Mouse (Mus musculus) stomach, embryonic 16.5 days (tissue): Measurements from ENCODE around the gene Rnf216. TPM values are rescaled to one million over a fixed set of nuclear protein-coding genes. Genes with fewer than 3 reads are reported as not detected.

Experiments
- ATAC-seq: fragments of 200-750 bp; cut with Nextera tagmentation; 2 replicates; pipeline ENCODE4 v1.8.0; 2017; ENCODE audit warnings: moderate number of reproducible peaks, moderate TSS enrichment; ENCODE audit not compliant: insufficient read depth, low FRiP score
- H3K27ac ChIP-seq: fragments of 300-500 bp; sonication (generic); 2 replicates; pipeline ENCODE4 v1.5.1; 2014; ENCODE audit warnings: low read length
- H3K27me3 ChIP-seq: fragments of 300-500 bp; sonication (generic); 2 replicates; pipeline ENCODE4 v1.6.1; 2014; ENCODE audit warnings: low read length, control low read depth, mixed read lengths; ENCODE audit not compliant: control insufficient read depth, insufficient read depth
- H3K36me3 ChIP-seq: fragments of 300-500 bp; sonication (generic); 2 replicates; pipeline ENCODE4 v1.6.1; 2014; ENCODE audit warnings: low read length; ENCODE audit not compliant: control insufficient read depth, insufficient read depth
- H3K4me1 ChIP-seq: fragments of 300-500 bp; sonication (generic); 2 replicates; pipeline ENCODE4 v1.6.1; 2014; ENCODE audit warnings: low read length, control low read depth, mixed read lengths; ENCODE audit not compliant: control insufficient read depth, insufficient read depth
- H3K4me2 ChIP-seq: fragments of 300-500 bp; sonication (generic); 2 replicates; pipeline ENCODE4 v1.6.1; 2014; ENCODE audit warnings: low read depth, low read length, mixed read lengths
- H3K4me3 ChIP-seq: fragments of 300-500 bp; sonication (generic); replicated peaks from 2 replicates; pipeline ENCODE4 v1.5.1; 2014; ENCODE audit warnings: mild to moderate bottlenecking, low read length
- H3K9ac ChIP-seq: fragments of 300-500 bp; sonication (generic); 2 replicates; pipeline ENCODE4 v1.6.1; 2014; ENCODE audit warnings: low read length
- H3K9me3 ChIP-seq: fragments of 300-500 bp; sonication (generic); replicated peaks from 2 replicates; pipeline ENCODE4 v1.6.1; 2016; ENCODE audit warnings: low read length, control low read depth; ENCODE audit not compliant: control insufficient read depth
- WGBS: fragments of 180-500 bp; shearing (Covaris S2); extraction: QIAGEN DNeasy Blood & Tissue Kit; methylation state at CpG from one replicate; pipeline ENCODE4 v1.1.7; 2014; 5-methylcytosine and 5-hydroxymethylcytosine counted together
- polyA plus RNA-seq: library from polyadenylated mRNA; unstranded; fragments of >200 nt; fragmentation: Nextera tagmentation; extraction: Ambion mirVana; gene quantifications from 2 replicates; pipeline ENCODE4 v1.2.1, GENCODE M21; 2015

The Rnf216 gene
- polyA plus RNA-seq, 1 experiment from 2014 or later, result 35.1 TPM

DNA sequence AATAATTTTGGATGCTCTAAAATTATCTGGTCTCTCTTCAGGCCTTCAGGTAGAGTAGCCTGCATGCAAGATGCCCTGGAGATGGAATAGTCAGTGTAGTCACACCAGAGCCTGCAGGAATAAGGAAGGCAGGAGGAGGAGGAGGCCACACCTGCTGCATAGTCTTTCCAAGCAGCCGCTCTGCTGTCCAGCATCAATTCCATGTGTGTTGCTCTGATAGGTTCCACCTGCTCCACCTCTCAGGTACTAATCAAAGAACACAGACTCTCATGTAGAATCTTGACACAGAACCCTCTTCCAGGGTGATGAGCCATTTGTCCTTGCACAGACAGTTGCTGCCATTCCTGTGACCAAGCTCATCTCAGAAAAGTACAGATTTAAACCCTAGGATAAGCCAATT is 52.8 kb downstream of the Rnf216 start:
- Histone ChIP-seq H3K36me3 (0 out of 2 replicates have a peak, but pooled peaks cover 8% of the 10 kb centered on the region), H3K9me3 (no peaks in the 10 kb centered on the region), H3K4me2 (no peak overlapping the region), H3K27me3 (no peaks in the 10 kb centered on the region), H3K4me1 (peaks cover 45% of the 10 kb centered on the region), H3K27ac (peak overlapping the region; percentile 17; the same call in 1 of the 2 replicates), H3K9ac (no peak overlapping the region), H3K4me3 (no peak overlapping the region)
- 75% methylated on average over 1 of the region's 1 CpGs for WGBS
- ATAC-seq, result no peak

DNA sequence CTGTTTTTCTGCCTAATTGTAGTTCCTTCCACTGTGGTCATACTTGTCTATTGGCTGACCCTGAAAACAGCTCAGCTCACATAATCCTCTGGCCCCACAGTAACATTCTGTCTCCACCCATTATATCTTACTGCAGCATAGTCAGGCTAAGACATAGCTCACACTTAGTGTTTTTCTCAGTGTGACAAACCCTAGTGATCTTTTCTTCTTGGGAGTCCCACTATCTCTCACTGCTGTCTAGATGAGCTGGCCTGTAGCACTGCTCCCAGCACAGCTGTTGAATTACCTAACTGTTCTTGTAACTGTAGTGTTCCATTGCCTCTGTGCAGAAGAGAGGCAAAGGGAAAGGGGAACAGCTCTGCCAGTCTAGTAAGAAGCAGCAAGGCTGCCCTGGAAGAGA is 53.6 kb downstream of the Rnf216 start:
- Histone ChIP-seq H3K4me3 (no peak overlapping the region), H3K4me2 (no peak overlapping the region), H3K9me3 (no peaks in the 10 kb centered on the region), H3K36me3 (0 out of 2 replicates have a peak, but pooled peaks cover 2% of the 10 kb centered on the region), H3K27ac (peak overlapping the region; percentile 86), H3K27me3 (no peaks in the 10 kb centered on the region), H3K9ac (no peak overlapping the region), H3K4me1 (peaks cover 47% of the 10 kb centered on the region)
- no peak for ATAC-seq

DNA sequence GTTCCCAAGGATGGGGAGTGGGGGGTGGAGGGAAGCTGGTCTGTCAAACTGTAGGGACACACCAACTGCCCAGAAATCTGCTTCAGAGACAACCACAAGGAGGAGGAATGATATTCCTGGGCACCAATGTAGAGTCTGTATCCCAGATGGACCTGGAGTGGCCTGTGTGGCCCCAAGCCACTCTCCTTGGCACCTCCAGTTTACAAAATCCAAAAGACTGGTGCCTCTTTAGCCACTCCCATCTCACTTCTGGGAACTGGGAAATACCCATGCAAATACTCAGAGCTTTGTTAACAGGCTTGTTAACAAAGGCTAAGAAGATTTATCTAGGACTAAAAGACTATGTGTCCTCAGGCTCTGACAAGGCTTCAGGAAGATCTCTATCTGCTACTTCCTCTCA is 54.1 kb downstream of the Rnf216 start:
- H3K4me1 ChIP-seq, result peaks cover 47% of the 10 kb centered on the region
- no peak overlapping the region for H3K4me3 ChIP-seq
- no peak for ATAC-seq
- H3K27me3 ChIP-seq, result no peaks in the 10 kb centered on the region
- H3K9me3 ChIP-seq, result no peaks in the 10 kb centered on the region
- H3K4me2 ChIP-seq, result no peak overlapping the region
- 0 out of 2 replicates have a peak, but pooled peaks cover 2% of the 10 kb centered on the region for H3K36me3 ChIP-seq
- peak overlapping the region; percentile 41; the same call in 1 of the 2 replicates for H3K9ac ChIP-seq
- H3K27ac ChIP-seq, result peak overlapping the region; percentile 86

DNA sequence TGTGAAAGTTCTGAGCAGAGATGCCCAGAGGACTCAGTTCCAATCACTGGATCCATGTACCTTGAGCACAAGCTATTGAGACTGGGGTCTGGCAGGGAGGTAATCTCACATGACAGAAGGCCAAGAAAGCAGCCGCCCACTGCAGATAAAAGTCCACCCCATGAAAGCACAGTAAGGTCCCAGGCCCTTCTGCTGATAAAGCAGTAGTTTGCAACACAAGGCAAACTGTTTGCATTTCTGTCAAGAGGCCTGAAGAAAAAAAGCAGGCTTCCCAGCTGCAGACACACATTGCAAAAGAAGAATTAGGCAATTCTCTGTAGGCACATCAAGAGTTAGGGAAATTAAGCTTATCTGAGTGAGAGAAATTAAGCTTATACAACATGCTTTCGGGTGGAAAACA is 54.6 kb downstream of the Rnf216 start:
- H3K4me2 ChIP-seq, result no peak overlapping the region
- H3K4me3 ChIP-seq, result no peak overlapping the region
- 0 out of 2 replicates have a peak, but pooled peaks cover 2% of the 10 kb centered on the region for H3K36me3 ChIP-seq
- H3K27ac ChIP-seq, result peak overlapping the region; percentile 86
- WGBS, result 38% methylated on average over 2 of the region's 2 CpGs
- no peaks in the 10 kb centered on the region for H3K9me3 ChIP-seq
- peak; percentile 46; the same call in 1 of the 2 replicates for ATAC-seq
- H3K4me1 ChIP-seq, result peaks cover 52% of the 10 kb centered on the region
- H3K27me3 ChIP-seq, result no peaks in the 10 kb centered on the region
- H3K9ac ChIP-seq, result no peak overlapping the region

DNA sequence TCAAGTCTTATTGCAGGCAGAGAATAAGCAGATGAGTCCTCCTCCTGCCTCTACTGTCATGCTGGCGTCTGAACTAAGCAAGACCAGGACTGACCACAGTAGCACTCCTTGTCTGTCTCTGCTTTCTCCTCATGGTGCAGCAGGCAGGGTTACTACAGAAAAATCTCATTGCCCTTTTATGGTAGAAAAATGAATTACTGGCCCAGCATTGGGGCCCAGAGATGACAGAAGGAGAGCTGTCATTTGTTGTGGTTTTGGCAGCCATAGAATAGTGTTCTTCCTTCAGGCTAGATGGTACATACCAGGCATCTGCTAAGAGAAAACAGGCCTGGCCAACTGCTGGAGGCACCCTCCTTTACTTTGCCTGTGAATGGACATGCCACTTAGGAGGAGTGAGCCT is 55.0 kb downstream of the Rnf216 start:
- no peak overlapping the region for H3K9ac ChIP-seq
- H3K4me2 ChIP-seq, result no peak overlapping the region
- H3K4me1 ChIP-seq, result peaks cover 57% of the 10 kb centered on the region
- H3K27me3 ChIP-seq, result no peaks in the 10 kb centered on the region
- H3K27ac ChIP-seq, result peak overlapping the region; percentile 86
- no peak for ATAC-seq
- H3K9me3 ChIP-seq, result no peaks in the 10 kb centered on the region
- H3K4me3 ChIP-seq, result no peak overlapping the region
- H3K36me3 ChIP-seq, result 0 out of 2 replicates have a peak, but pooled peaks cover 2% of the 10 kb centered on the region
- 42% methylated on average over 1 of the region's 1 CpGs for WGBS

DNA sequence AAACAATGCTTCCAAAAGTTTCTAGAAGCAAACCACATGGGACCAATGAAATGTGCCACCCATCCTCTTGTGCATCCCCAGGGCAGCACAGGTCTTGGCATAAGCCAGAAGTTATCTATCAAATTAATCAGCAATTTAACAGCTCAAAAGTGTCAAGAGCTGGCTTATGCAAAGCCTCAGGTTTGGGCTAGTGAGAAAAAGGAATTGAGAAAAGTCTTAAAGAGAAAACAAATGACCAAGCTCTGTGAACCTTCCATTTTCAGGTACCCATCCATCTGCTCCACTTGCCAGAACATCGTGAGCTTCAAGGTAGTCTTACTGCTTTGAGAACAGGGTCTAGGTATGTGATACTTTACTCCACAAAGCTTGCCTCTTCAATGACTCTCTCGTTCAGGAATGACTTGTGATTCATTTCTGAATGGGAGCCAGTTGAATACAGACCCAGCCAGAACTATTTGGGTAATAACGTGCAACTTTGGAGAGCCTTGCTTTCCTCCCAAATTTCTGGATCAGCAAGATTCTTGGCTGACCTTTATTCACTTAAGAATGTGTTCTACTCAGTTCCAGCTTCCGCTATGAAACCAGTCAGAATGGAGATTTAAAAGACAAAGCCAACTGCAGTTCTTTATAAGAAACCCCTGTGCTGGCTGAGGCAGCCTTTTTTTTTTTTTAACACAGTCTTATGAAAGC is 56.5 kb downstream of the Rnf216 start:
- no peak overlapping the region for H3K9ac ChIP-seq
- peak overlapping the region; percentile 79 for H3K27ac ChIP-seq
- H3K36me3 ChIP-seq, result no peaks in the 10 kb centered on the region
- H3K27me3 ChIP-seq, result no peaks in the 10 kb centered on the region
- no peak overlapping the region for H3K4me3 ChIP-seq
- no peaks in the 10 kb centered on the region for H3K9me3 ChIP-seq
- peaks cover 63% of the 10 kb centered on the region for H3K4me1 ChIP-seq
- WGBS, result 42% methylated on average over 4 of the region's 4 CpGs
- no peak overlapping the region for H3K4me2 ChIP-seq
- ATAC-seq, result no peak

DNA sequence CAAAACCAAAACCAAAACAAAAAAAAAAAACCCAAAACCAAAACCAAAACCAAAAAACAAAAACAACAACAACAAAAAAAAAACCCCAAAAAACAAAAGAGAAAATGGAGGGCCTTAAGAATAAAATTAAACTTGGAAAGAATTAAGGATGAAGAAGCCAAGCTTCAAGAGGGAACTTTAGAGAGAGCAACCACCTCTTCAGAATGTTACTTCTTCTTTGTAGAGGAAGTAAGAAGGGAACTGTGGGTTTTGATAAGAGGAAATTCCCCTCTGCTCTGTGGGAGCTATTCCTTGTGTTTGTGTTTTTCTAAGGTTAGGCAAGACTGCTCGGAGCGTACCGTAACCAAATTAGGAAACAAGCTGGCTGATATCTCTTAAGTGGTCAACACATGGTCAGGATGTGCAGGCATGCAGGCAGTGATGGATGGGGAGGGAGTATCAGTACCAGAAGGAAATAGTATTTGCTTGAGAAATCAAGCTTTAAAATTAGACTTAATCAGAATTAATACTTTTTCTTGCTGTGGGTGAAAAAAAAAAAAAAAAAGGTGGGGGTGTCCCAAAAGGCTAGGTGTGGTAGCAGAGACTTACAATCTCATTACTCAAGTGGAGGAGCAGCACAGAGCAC is 57.2 kb downstream of the Rnf216 start:
- 47% methylated on average over 3 of the region's 3 CpGs for WGBS

DNA sequence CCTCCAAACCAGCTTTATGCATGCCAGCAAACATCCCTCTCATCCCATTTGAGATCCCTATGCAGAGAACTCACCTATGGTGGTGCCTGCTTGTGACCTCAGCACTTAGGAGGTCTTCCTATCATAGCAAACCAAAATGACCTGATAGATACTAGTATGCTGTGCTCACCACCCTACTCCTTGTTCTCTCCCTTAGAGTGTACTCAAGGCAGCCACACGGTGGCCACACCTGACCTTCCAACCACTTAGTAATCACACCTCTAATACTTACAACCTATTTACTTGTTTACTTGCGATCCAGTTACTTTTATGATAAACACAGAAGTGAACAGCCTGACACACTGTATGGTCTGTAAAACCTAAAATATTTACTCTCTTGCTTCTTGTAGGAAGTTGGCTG is 58.1 kb downstream of the Rnf216 start:
- H3K4me3 ChIP-seq, result no peak overlapping the region
- no peaks in the 10 kb centered on the region for H3K36me3 ChIP-seq
- 67% methylated on average over 2 of the region's 2 CpGs for WGBS
- no peaks in the 10 kb centered on the region for H3K27me3 ChIP-seq
- H3K4me1 ChIP-seq, result peaks cover 64% of the 10 kb centered on the region
- no peak overlapping the region; the same call in 1 of the 2 replicates for H3K27ac ChIP-seq
- H3K9ac ChIP-seq, result no peak overlapping the region
- H3K4me2 ChIP-seq, result no peak overlapping the region
- no peaks in the 10 kb centered on the region for H3K9me3 ChIP-seq
- ATAC-seq, result no peak

More for the DNA sequence above, 57.2 kb downstream of the Rnf216 start:
- Histone ChIP-seq H3K9ac (no peak overlapping the region), H3K9me3 (no peaks in the 10 kb centered on the region), H3K4me3 (no peak overlapping the region), H3K27me3 (no peaks in the 10 kb centered on the region), H3K36me3 (no peaks in the 10 kb centered on the region), H3K4me2 (no peak overlapping the region), H3K27ac (peak overlapping the region; percentile 79), H3K4me1 (peaks cover 60% of the 10 kb centered on the region)
- 0 out of 2 replicates have a peak, but pooled peaks have one; percentile 37 for ATAC-seq
